Mouse (Mus musculus): ENCODE data around the gene Mt2.

DNA sequence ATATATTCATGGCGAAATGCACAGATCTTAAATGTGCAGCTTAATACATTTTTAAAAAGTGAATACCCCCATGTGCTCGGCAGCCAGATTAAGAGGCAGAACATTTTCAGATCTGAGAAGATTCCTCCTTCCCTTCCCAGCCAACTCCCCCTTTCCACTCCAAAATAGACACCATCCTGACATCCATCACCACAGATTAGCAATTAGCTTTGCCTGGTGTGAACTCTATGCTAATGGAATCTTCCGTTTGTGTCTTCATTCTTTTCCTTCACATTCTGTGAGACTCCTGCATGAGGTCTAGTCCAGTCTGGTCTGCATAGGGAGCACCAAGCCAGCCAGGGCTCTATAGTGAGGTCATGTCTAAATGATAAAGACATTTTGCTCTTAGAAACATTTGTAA is 37.8 kb downstream of the Mt2 start:
- TF ChIP-seq CTCF (IDR thresholded peaks at IDR 0.05; ENCODE audit: insufficient read depth, low read depth, low read length) (no peak), POLR2A (IDR thresholded peaks at IDR 0.05; ENCODE audit: insufficient read depth, low read depth, low read length) (no peak)

All from olfactory bulb, adult 2 months (tissue).